Mouse (Mus musculus) MEL (cell line): ENCODE data around the gene Drd1. TPM values are rescaled to one million over a fixed set of nuclear protein-coding genes. Genes with fewer than 3 reads are reported as not detected.

Source experiments
- DNase-seq: peaks from one replicate; pipeline ENCODE4 v3.0.0; 2011; ENCODE audit warnings: low read depth, low spot score
- H3K27ac ChIP-seq: 2 replicates; pipeline ENCODE4 v1.5.1; 2012; ENCODE audit warnings: low read depth, mild to moderate bottlenecking, control low read depth, low read length, moderate library complexity; ENCODE audit not compliant: control insufficient read depth
- H3K27me3 ChIP-seq, 2 experiments: fragments of 150-350 bp in 1 of 2; sonication (generic) in 1 of 2; 2 replicates each; pipeline ENCODE4 v1.6.1; 2012; ENCODE audit warnings: low read length in 2 of 2, mild to moderate bottlenecking in 2 of 2, improper control_type of control experiment in 1 of 2, moderate library complexity in 1 of 2; ENCODE audit not compliant: insufficient read depth in 2 of 2, control insufficient read depth in 1 of 2
- H3K36me3 ChIP-seq, 2 experiments: 2 replicates each; pipeline ENCODE4 v1.6.1; 2012 to 2014; ENCODE audit warnings: low read length in 2 of 2, improper control_type of control experiment in 1 of 2, inconsistent platforms in 1 of 2, mild to moderate bottlenecking in 1 of 2; ENCODE audit not compliant: insufficient read depth in 2 of 2, control insufficient read depth in 1 of 2
- H3K4me1 ChIP-seq, 2 experiments: fragments of 150-350 bp in 1 of 2; sonication (generic) in 1 of 2; 2 replicates each; pipeline ENCODE4 v1.6.1; 2012; ENCODE audit warnings: low read length in 2 of 2, improper control_type of control experiment in 1 of 2, mild to moderate bottlenecking in 1 of 2; ENCODE audit not compliant: insufficient read depth in 2 of 2, control insufficient read depth in 1 of 2
- H3K4me3 ChIP-seq, 2 experiments: fragments of 150-350 bp in 1 of 2; sonication (generic) in 1 of 2; 2 replicates each; pipeline ENCODE4 v1.5.1; 2012; ENCODE audit warnings: low read depth in 2 of 2, low read length in 2 of 2, mild to moderate bottlenecking in 2 of 2, moderate library complexity in 2 of 2, control low read depth in 1 of 2, improper control_type of control experiment in 1 of 2; ENCODE audit not compliant: control insufficient read depth in 1 of 2, insufficient read depth in 1 of 2
- H3K79me2 ChIP-seq: 2 replicates; pipeline ENCODE4 v1.6.1; 2012; ENCODE audit warnings: mild to moderate bottlenecking, low read length, moderate library complexity; ENCODE audit not compliant: control insufficient read depth, poor library complexity, insufficient read depth
- H3K9ac ChIP-seq: 2 replicates; pipeline ENCODE4 v1.6.1; 2012; ENCODE audit warnings: low read depth, mild to moderate bottlenecking, control low read depth, low read length, moderate library complexity; ENCODE audit not compliant: control insufficient read depth, poor library complexity, severe bottlenecking
- H3K9me3 ChIP-seq: fragments of 150-350 bp; sonication (generic); replicated peaks from 2 replicates; pipeline ENCODE4 v1.6.1; 2012; ENCODE audit warnings: mild to moderate bottlenecking, low read length, improper control_type of control experiment, moderate library complexity; ENCODE audit not compliant: insufficient read depth
- CTCF ChIP-seq, 3 experiments: IDR thresholded peaks in 2 of 3; conservative IDR thresholded peaks in 1 of 3; 2 replicates each; pipeline ENCODE4 v1.5.1; 2011 to 2012; ENCODE audit warnings: low read length in 3 of 3, low read depth in 2 of 3, mild to moderate bottlenecking in 2 of 3, improper control_type of control experiment in 1 of 3, inconsistent platforms in 1 of 3, mixed read lengths in 1 of 3, moderate library complexity in 1 of 3; ENCODE audit not compliant: control insufficient read depth in 1 of 3, insufficient read depth in 1 of 3, poor library complexity in 1 of 3, severe bottlenecking in 1 of 3
- ELF1 ChIP-seq: IDR thresholded peaks from 2 replicates; pipeline ENCODE4 v1.6.1; 2014; ENCODE audit warnings: low read depth, mild to moderate bottlenecking, inconsistent platforms, low read length, improper control_type of control experiment, moderate library complexity
- GABPA ChIP-seq: IDR thresholded peaks from 2 replicates; pipeline ENCODE4 v1.6.1; 2012; ENCODE audit warnings: low read depth, mild to moderate bottlenecking, inconsistent platforms, low read length, improper control_type of control experiment, moderate library complexity
- GATA1 ChIP-seq: IDR thresholded peaks from 2 replicates; pipeline ENCODE4 v1.6.1; 2011; ENCODE audit warnings: low read depth, low read length, improper control_type of control experiment
- KAT2A ChIP-seq: conservative IDR thresholded peaks from 2 replicates; pipeline ENCODE4 v1.6.1; 2012; ENCODE audit warnings: low read depth, low read length, improper control_type of control experiment, inconsistent platforms
- MAX ChIP-seq: IDR thresholded peaks from 2 replicates; pipeline ENCODE4 v1.6.1; 2011; ENCODE audit warnings: low read length, improper control_type of control experiment
- MAZ ChIP-seq: IDR thresholded peaks from 2 replicates; pipeline ENCODE4 v1.6.1; 2012; ENCODE audit warnings: low read depth, mild to moderate bottlenecking, inconsistent platforms, low read length, improper control_type of control experiment
- NELFE ChIP-seq: IDR thresholded peaks from 2 replicates; pipeline ENCODE4 v1.6.1; 2011; ENCODE audit warnings: low read depth, low read length, improper control_type of control experiment
- RAD21 ChIP-seq: IDR thresholded peaks from 2 replicates; pipeline ENCODE4 v1.6.1; 2011; ENCODE audit warnings: mild to moderate bottlenecking, low read depth, low read length, improper control_type of control experiment
- SMC3 ChIP-seq: IDR thresholded peaks from 2 replicates; pipeline ENCODE4 v1.6.1; 2011; ENCODE audit warnings: low read depth, low read length, improper control_type of control experiment
- TAL1 ChIP-seq: IDR thresholded peaks from 2 replicates; pipeline ENCODE4 v1.6.1; 2012; ENCODE audit warnings: mild to moderate bottlenecking, inconsistent platforms, low read length, moderate library complexity, mixed read lengths
- TCF12 ChIP-seq: IDR thresholded peaks from 2 replicates; pipeline ENCODE4 v1.6.1; 2014; ENCODE audit warnings: low read depth, mild to moderate bottlenecking, inconsistent platforms, low read length, improper control_type of control experiment, moderate library complexity
- USF1 ChIP-seq: IDR thresholded peaks from 2 replicates; pipeline ENCODE4 v1.6.1; 2014; ENCODE audit warnings: low read depth, mild to moderate bottlenecking, inconsistent platforms, low read length, improper control_type of control experiment, moderate library complexity
- ZMIZ1 ChIP-seq: IDR thresholded peaks from 2 replicates; pipeline ENCODE4 v1.6.1; 2012; ENCODE audit warnings: low read depth, mild to moderate bottlenecking, inconsistent platforms, low read length, improper control_type of control experiment, moderate library complexity
- polyA plus RNA-seq, 2 experiments: library from polyadenylated mRNA; stranded (reverse) in 1 of 2; unstranded in 1 of 2; fragments of >175 nt in 1 of 2; fragments of >200 nt in 1 of 2; gene quantifications; 2 replicates each; pipeline versions ENCODE4 v1.2.1 to v1.2.4; 2012; ENCODE audit warnings: low replicate concordance in 2 of 2, low read depth in 1 of 2; ENCODE audit not compliant: insufficient read length in 2 of 2, insufficient read depth in 1 of 2, missing spikeins in 1 of 2
- total RNA-seq: library from RNA; depleted of rRNA; stranded (reverse); fragments of 300-350 nt; gene quantifications from 2 replicates; pipeline ENCODE4 v1.2.3, GENCODE M21; 2012

The Drd1 gene
- total and polyA plus RNA-seq, 3 experiments, result not detected

- H3K9ac ChIP-seq, result no peak overlapping the region
- DNase-seq, result no peak
- no peaks in the 10 kb centered on the region for H3K9me3 ChIP-seq
- no peak overlapping the region for H3K4me3 ChIP-seq
- H3K36me3 ChIP-seq, result no peaks in the 10 kb centered on the region
- peaks cover 2 to 8% of the 10 kb centered on the region in 2 experiments; a peak in 3 of 4 replicates for H3K27me3 ChIP-seq
- H3K27ac ChIP-seq, result no peak overlapping the region
- no peak for TF ChIP-seq ELF1
- TF ChIP-seq, all 39 proteins: peak for 0
- Histone ChIP-seq H3K79me2 (peaks cover 10% of the 10 kb centered on the region), H3K4me1 (no peaks in the 10 kb centered on the region)
Measured at GRCm38 (mm10) chr13:54067617-54068166, 12.2 kb upstream of the Drd1 start.

GRCm38 (mm10) chr13:54066081-54066746, 10.7 kb upstream of the Drd1 start:
- Histone ChIP-seq H3K9ac (no peak overlapping the region), H3K27me3 (peaks cover 2 to 8% of the 10 kb centered on the region in 2 experiments; a peak in 3 of 4 replicates), H3K4me1 (no peaks in the 10 kb centered on the region), H3K9me3 (no peaks in the 10 kb centered on the region), H3K79me2 (no peaks in the 10 kb centered on the region), H3K27ac (no peak overlapping the region), H3K4me3 (no peak overlapping the region), H3K36me3 (no peaks in the 10 kb centered on the region)
- TF ChIP-seq MAX, result no peak
- no peak for TF ChIP-seq ZMIZ1
- TF ChIP-seq TAL1, result no peak
- no peak for DNase-seq

- TF ChIP-seq CTCF (IDR thresholded peaks at IDR 0.05 in 2 of 3, conservative IDR thresholded peaks at IDR 0.05 in 1 of 3; ENCODE audit: control insufficient read depth in 1 of 3, insufficient read depth in 1 of 3, low read depth in 2 of 3, low read length in 3 of 3, poor library complexity in 1 of 3, severe bottlenecking in 1 of 3) (peak in 2 of 3 experiments; percentile 53 to 70; a peak in 4 of 6 replicates), KAT2A (no peak), MAZ (no peak), RAD21 (peak; percentile 68), TCF12 (no peak), NELFE (no peak), TAL1 (no peak), ZMIZ1 (no peak), USF1 (no peak), GATA1 (peak; percentile 63), SMC3 (peak; percentile 53), MAX (no peak), GABPA (no peak)
Measured at GRCm38 (mm10) chr13:54063292-54063691, 7.8 kb upstream of the Drd1 start.

More at GRCm38 (mm10) chr13:54063292-54063691, 7.8 kb upstream of the Drd1 start:
- H3K4me1 ChIP-seq, result no peaks in the 10 kb centered on the region
- H3K79me2 ChIP-seq, result no peaks in the 10 kb centered on the region
- H3K9ac ChIP-seq, result no peak overlapping the region
- H3K4me3 ChIP-seq, result no peak overlapping the region
- no peaks in the 10 kb centered on the region for H3K9me3 ChIP-seq
- H3K27ac ChIP-seq, result no peak overlapping the region
- H3K36me3 ChIP-seq, result no peaks in the 10 kb centered on the region
- peaks cover 5 to 10% of the 10 kb centered on the region in 2 experiments for H3K27me3 ChIP-seq
- peak; percentile 63 for DNase-seq
